ENCODE assay signal across 21 mouse cellular contexts in genomic region chr6:100378533-100378874, GRCm38 (mm10).
DNase-seq lines count a peak whose midpoint lies in the region; ATAC-seq and TF ChIP-seq lines count a peak whose summit lies in the region.
"Had no signal": no experiment of that assay in that cellular context is flagged by ENCODE, and none has a peak within 500 bp of the region (broad histone marks: within the 10 kb centered on the region; RNA-seq: fewer than 3 reads in every experiment).

No protein-coding gene starts in this region.

- no peak overlapping the region for H3K4me2 ChIP-seq in embryonic facial prominence, embryonic 14.5 days (ENCODE audit: low read depth, low read length)
- H3K4me2 ChIP-seq in stomach, embryonic 14.5 days (replicated peaks; ENCODE audit: low read depth, low read length) = no peak overlapping the region
- no peak overlapping the region for H3K4me2 ChIP-seq in stomach, postnatal 0 days (replicated peaks; ENCODE audit: low read depth)
- H3K4me2 ChIP-seq: heart, embryonic 15.5 days; hindbrain, embryonic 12.5 days; limb, embryonic 15.5 days; midbrain, embryonic 15.5 days had no signal

- no peak overlapping the region for H3K27ac ChIP-seq in embryonic facial prominence, embryonic 14.5 days (replicated peaks; ENCODE audit: low read depth, low read length)
- no peak overlapping the region for H3K27ac ChIP-seq in embryonic facial prominence, embryonic 10.5 days (replicated peaks)
- H3K27ac ChIP-seq in stomach, embryonic 14.5 days (ENCODE audit: low read length) = no peak overlapping the region
- H3K27ac ChIP-seq in stomach, postnatal 0 days (replicated peaks) = no peak overlapping the region
- H3K27ac ChIP-seq: heart, adult 2 months; heart, embryonic 15.5 days; hindbrain, embryonic 12.5 days; kidney, postnatal 0 days; left cerebral cortex, adult 2 months; limb, embryonic 15.5 days; midbrain, embryonic 15.5 days had no signal

- peak; percentile 91 for DNase-seq in embryonic facial prominence, embryonic 14.5 days (ENCODE audit: low spot score)
- no peak for DNase-seq in embryonic facial prominence, embryonic 10.5 days (ENCODE audit: low spot score)
- peak; percentile 4 to 40 for DNase-seq in left cerebral cortex, postnatal 25 days (ENCODE audit: low spot score in 2 of 2)
- DNase-seq in left cerebral cortex, adult 11 months (ENCODE audit: low spot score) = no peak
- DNase-seq in stomach, postnatal 0 days (ENCODE audit: low spot score) = no peak
- no peak for DNase-seq in kidney, postnatal 25 days
- DNase-seq: adrenal gland, postnatal 36 days; cerebellum, adult 9-11 months; gastrocnemius, postnatal 14 days; heart, adult 2 months; kidney, adult 11 months; spleen, adult 18-20 months; thymus, postnatal 4 days had no signal

- no peak overlapping the region for H3K4me3 ChIP-seq in embryonic facial prominence, embryonic 14.5 days (ENCODE audit: low read depth, low read length)
- H3K4me3 ChIP-seq in embryonic facial prominence, embryonic 10.5 days = no peak overlapping the region
- no peak overlapping the region for H3K4me3 ChIP-seq in stomach, embryonic 14.5 days (ENCODE audit: low read depth, low read length)
- H3K4me3 ChIP-seq in stomach, postnatal 0 days (ENCODE audit: low read depth, low read length) = no peak overlapping the region
- H3K4me3 ChIP-seq: heart, adult 2 months; heart, embryonic 15.5 days; hindbrain, embryonic 12.5 days; left cerebral cortex, adult 2 months; limb, embryonic 15.5 days; midbrain, embryonic 15.5 days had no signal

- no peak for TF ChIP-seq CTCF in stomach, postnatal 0 days (IDR thresholded peaks at IDR 0.05; ENCODE audit: low read depth)

- no peak; the same call in 1 of the 2 replicates for ATAC-seq in embryonic facial prominence, embryonic 14.5 days (ENCODE audit: low read depth)
- peak; percentile 33; the same call in 1 of the 2 replicates for ATAC-seq in stomach, embryonic 14.5 days (ENCODE audit: insufficient number of reproducible peaks, insufficient read depth, low FRiP score, low read depth)
- ATAC-seq in stomach, postnatal 0 days (ENCODE audit: low FRiP score, low TSS enrichment) = no peak
- ATAC-seq in monocyte, adult 5-6 weeks (replicated peaks; ENCODE audit: insufficient number of reproducible peaks, low FRiP score, low TSS enrichment, poor library complexity, severe bottlenecking) = no peak
- ATAC-seq: midbrain, embryonic 15.5 days had no signal

- intact Hi-C loops in left cerebral cortex, postnatal 25 days (cut with DNase I) = no loop called here

- H3K27me3 ChIP-seq in embryonic facial prominence, embryonic 14.5 days (replicated peaks; ENCODE audit: control insufficient read depth, insufficient read depth, low read length) = no peaks in the 10 kb centered on the region
- H3K27me3 ChIP-seq in embryonic facial prominence, embryonic 10.5 days (replicated peaks; ENCODE audit: low read depth, poor library complexity, severe bottlenecking) = peaks cover 77% of the 10 kb centered on the region
- H3K27me3 ChIP-seq in stomach, embryonic 14.5 days (ENCODE audit: control insufficient read depth, insufficient read depth, low read length) = no peaks in the 10 kb centered on the region
- H3K27me3 ChIP-seq in stomach, postnatal 0 days (ENCODE audit: control insufficient read depth, insufficient read depth, low read length) = no peaks in the 10 kb centered on the region
- H3K27me3 ChIP-seq: limb, embryonic 15.5 days had no signal

- no peaks in the 10 kb centered on the region for H3K9me3 ChIP-seq in embryonic facial prominence, embryonic 14.5 days (ENCODE audit: control insufficient read depth, low read length)
- H3K9me3 ChIP-seq in embryonic facial prominence, embryonic 10.5 days = no peaks in the 10 kb centered on the region
- no peaks in the 10 kb centered on the region for H3K9me3 ChIP-seq in stomach, embryonic 14.5 days (ENCODE audit: control insufficient read depth, low read depth, low read length)
- no peaks in the 10 kb centered on the region for H3K9me3 ChIP-seq in stomach, postnatal 0 days (ENCODE audit: control insufficient read depth, low read length)
- H3K9me3 ChIP-seq: heart, embryonic 15.5 days; limb, embryonic 15.5 days; midbrain, embryonic 15.5 days had no signal

- no peak overlapping the region for H3K9ac ChIP-seq in embryonic facial prominence, embryonic 14.5 days (ENCODE audit: low read depth, low read length)
- H3K9ac ChIP-seq in stomach, embryonic 14.5 days (replicated peaks; ENCODE audit: low read depth, low read length) = no peak overlapping the region
- H3K9ac ChIP-seq in stomach, postnatal 0 days (ENCODE audit: low read length) = no peak overlapping the region
- H3K9ac ChIP-seq: heart, embryonic 15.5 days; hindbrain, embryonic 12.5 days; limb, embryonic 15.5 days; midbrain, embryonic 15.5 days had no signal

- TF ChIP-seq EP300 in stomach, postnatal 0 days (optimal IDR thresholded peaks at IDR 0.05) = no peak

- peaks cover 33% of the 10 kb centered on the region for H3K4me1 ChIP-seq in embryonic facial prominence, embryonic 14.5 days (ENCODE audit: control insufficient read depth, insufficient read depth, low read length)
- peaks cover 38% of the 10 kb centered on the region for H3K4me1 ChIP-seq in embryonic facial prominence, embryonic 10.5 days
- H3K4me1 ChIP-seq in stomach, embryonic 14.5 days (ENCODE audit: control insufficient read depth, insufficient read depth, low read length) = peaks cover 23% of the 10 kb centered on the region; the same call in 1 of the 2 replicates
- peaks cover 13% of the 10 kb centered on the region for H3K4me1 ChIP-seq in stomach, postnatal 0 days (replicated peaks; ENCODE audit: control insufficient read depth, insufficient read depth)

- no peaks in the 10 kb centered on the region for H3K36me3 ChIP-seq in embryonic facial prominence, embryonic 14.5 days (ENCODE audit: control insufficient read depth, insufficient read depth, low read length)
- H3K36me3 ChIP-seq in embryonic facial prominence, embryonic 10.5 days (replicated peaks) = no peaks in the 10 kb centered on the region
- no peaks in the 10 kb centered on the region for H3K36me3 ChIP-seq in stomach, embryonic 14.5 days (ENCODE audit: control insufficient read depth, insufficient read depth, low read length)
- H3K36me3 ChIP-seq in stomach, postnatal 0 days (ENCODE audit: control insufficient read depth, insufficient read depth, low read length) = no peaks in the 10 kb centered on the region
- H3K36me3 ChIP-seq: heart, embryonic 15.5 days; hindbrain, embryonic 12.5 days; limb, embryonic 15.5 days; midbrain, embryonic 15.5 days had no signal

- 34% methylated on average over 4 of the region's 4 CpGs for WGBS in embryonic facial prominence, embryonic 14.5 days
- WGBS in embryonic facial prominence, embryonic 10.5 days = 64% methylated on average over 4 of the region's 4 CpGs
- 40% methylated on average over 4 of the region's 4 CpGs for WGBS in stomach, embryonic 14.5 days
- 29% methylated on average over 4 of the region's 4 CpGs for WGBS in stomach, postnatal 0 days

Comparison
In these comparisons a context has a peak if more than half of its experiments do, and no peak if none do; other contexts are left out.
1. DNase-seq: peak in embryonic facial prominence, embryonic 14.5 days (single experiment) and left cerebral cortex, postnatal 25 days (2 of 2); none in embryonic facial prominence, embryonic 10.5 days (single experiment), left cerebral cortex, adult 11 months (single experiment), stomach, postnatal 0 days (single experiment) and kidney, postnatal 25 days (0 of 2).